Comparison of ENCODE assay signal across 32 mouse cellular contexts in the genomic region with DNA sequence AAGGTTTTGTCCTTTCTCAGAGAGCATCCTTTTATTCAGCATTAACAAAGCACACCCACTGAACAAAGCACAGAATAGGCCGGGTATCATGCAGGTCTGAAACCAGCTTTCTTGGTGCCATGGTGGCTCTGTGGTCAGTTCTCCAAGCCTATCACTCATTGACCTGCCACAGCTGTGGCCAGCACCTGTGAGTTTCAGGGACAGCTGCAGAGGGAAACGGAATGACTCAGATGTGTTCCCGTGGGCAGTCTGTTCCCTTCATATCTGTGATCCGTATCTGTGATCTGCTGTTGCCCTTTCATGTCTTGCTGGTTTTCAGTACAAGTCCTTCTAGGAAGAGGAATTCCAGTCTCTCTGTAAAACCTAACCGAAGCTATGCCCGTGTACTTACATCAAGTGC. TPM values are rescaled to one million over a fixed set of nuclear protein-coding genes. Genes with fewer than 3 reads are reported as not detected.
DNase-seq lines count a peak whose midpoint lies in the region; ATAC-seq and TF ChIP-seq lines count a peak whose summit lies in the region.
"Had no signal": no experiment of that assay in that cellular context is flagged by ENCODE, and none has a peak within 500 bp of the region (broad histone marks: within the 10 kb centered on the region; RNA-seq: fewer than 3 reads in every experiment).

No protein-coding gene starts in this region.

- no peaks in the 10 kb centered on the region for H3K36me3 ChIP-seq in myocyte (ENCODE audit: control insufficient read depth, insufficient read depth)
- H3K36me3 ChIP-seq in forebrain, embryonic 13.5 days (ENCODE audit: poor library complexity, severe bottlenecking), result no peaks in the 10 kb centered on the region
- H3K36me3 ChIP-seq: forebrain, embryonic 10.5 days; heart, embryonic 10.5 days; hindbrain, embryonic 10.5 days; hindbrain, embryonic 13.5 days; intestine, embryonic 15.5 days had no signal

- no peaks in the 10 kb centered on the region for H3K27me3 ChIP-seq in myocyte (ENCODE audit: control insufficient read depth, insufficient read depth, insufficient read length)
- H3K27me3 ChIP-seq in forebrain, embryonic 13.5 days, result no peaks in the 10 kb centered on the region
- H3K27me3 ChIP-seq: hindbrain, embryonic 13.5 days; intestine, embryonic 15.5 days had no signal

- no peak overlapping the region for H3ac ChIP-seq in myocyte (ENCODE audit: control insufficient read depth, insufficient read length)

- H3K79me2 ChIP-seq in myocyte (ENCODE audit: control insufficient read depth, insufficient read depth), result no peaks in the 10 kb centered on the region

- no peaks in the 10 kb centered on the region for H3K9me3 ChIP-seq in forebrain, embryonic 13.5 days (replicated peaks)
- H3K9me3 ChIP-seq: forebrain, embryonic 10.5 days; heart, embryonic 10.5 days; hindbrain, embryonic 10.5 days; hindbrain, embryonic 13.5 days; intestine, embryonic 15.5 days had no signal

- intact Hi-C loops in heart, postnatal 36 days (cut with DNase I), result no loop called here

- ATAC-seq in forebrain, embryonic 13.5 days, result no peak
- ATAC-seq: activated CD4-positive, CD25-positive, alpha-beta regulatory T cell, adult 4 months; CD4-positive, CD25-positive, alpha-beta regulatory T cell, adult 4 months; forebrain, embryonic 14.5 days; forebrain, postnatal 0 days; hindbrain, embryonic 16.5 days; intestine, embryonic 15.5 days had no signal

- TF ChIP-seq POLR2A in myocyte (IDR thresholded peaks at IDR 0.05; ENCODE audit: insufficient read length, low read depth), result no peak

- no peak overlapping the region for H3K4me3 ChIP-seq in myocyte
- H3K4me3 ChIP-seq in forebrain, embryonic 13.5 days, result no peak overlapping the region
- H3K4me3 ChIP-seq: forebrain, embryonic 10.5 days; heart, adult 2 months; heart, embryonic 10.5 days; hindbrain, embryonic 10.5 days; hindbrain, embryonic 13.5 days; intestine, embryonic 15.5 days had no signal

- no peak overlapping the region for H3K9ac ChIP-seq in forebrain, embryonic 13.5 days
- H3K9ac ChIP-seq: forebrain, postnatal 0 days; hindbrain, embryonic 13.5 days; intestine, embryonic 15.5 days had no signal

- H3K27ac ChIP-seq in forebrain, embryonic 13.5 days, result no peak overlapping the region
- H3K27ac ChIP-seq: forebrain, embryonic 10.5 days; heart, adult 2 months; heart, embryonic 10.5 days; hindbrain, embryonic 10.5 days; hindbrain, embryonic 13.5 days; intestine, embryonic 15.5 days had no signal

- peak; percentile 61 for DNase-seq in heart, adult 11 months
- no peak for DNase-seq in heart, postnatal 36 days
- peak; percentile 24 for DNase-seq in urinary bladder, postnatal 14 days (ENCODE audit: low spot score)
- no peak for DNase-seq in urinary bladder, postnatal 4 days (ENCODE audit: low spot score in 2 of 2)
- DNase-seq: adrenal gland, adult 8-10 months; adrenal gland, postnatal 25 days; B cell, adult 2 months; cerebellum, adult 18-20 months; cerebellum, adult 9-10 months; cerebellum, postnatal 14 days; forebrain, postnatal 0 days; gastrocnemius, postnatal 25 days; heart, adult 2 months had no signal

- peak overlapping the region; percentile 18 for H3K4me2 ChIP-seq in myocyte (ENCODE audit: low read depth)
- no peak overlapping the region for H3K4me2 ChIP-seq in forebrain, embryonic 13.5 days
- H3K4me2 ChIP-seq: hindbrain, embryonic 13.5 days; intestine, embryonic 15.5 days had no signal

- no peaks in the 10 kb centered on the region for H3K4me1 ChIP-seq in forebrain, embryonic 13.5 days
- H3K4me1 ChIP-seq: heart, embryonic 10.5 days; intestine, embryonic 15.5 days had no signal

- WGBS in forebrain, embryonic 13.5 days, result 80% methylated on average over 6 of the region's 6 CpGs

TF ChIP-seq in myocyte, 11 proteins besides CTCF, POLR2A, EP300 and RAD21:
- TF ChIP-seq POLR2AphosphoS2 (IDR thresholded peaks at IDR 0.05; ENCODE audit: insufficient read length, low read depth), result no peak
- TF ChIP-seq USF1 (IDR thresholded peaks at IDR 0.05; ENCODE audit: low read depth), result no peak
- TF ChIP-seq TCF3 (IDR thresholded peaks at IDR 0.05; ENCODE audit: insufficient read length, low read depth), result peak; percentile 94
- TF ChIP-seq E2F4 (IDR thresholded peaks at IDR 0.05; ENCODE audit: insufficient read depth), result no peak
- TF ChIP-seq TCF12 (IDR thresholded peaks at IDR 0.05; ENCODE audit: insufficient read depth, poor library complexity, severe bottlenecking), result peak; percentile 95
- no peak for TF ChIP-seq CEBPB (IDR thresholded peaks at IDR 0.05; ENCODE audit: insufficient read depth, poor library complexity, severe bottlenecking)
- TF ChIP-seq MYOD1 (IDR thresholded peaks at IDR 0.05; ENCODE audit: control insufficient read depth in 1 of 3, insufficient read length in 2 of 3, low read depth in 2 of 3), result peak; percentile 30 to 99 (median 98)
- no peak for TF ChIP-seq MAX (IDR thresholded peaks at IDR 0.05; ENCODE audit: low read depth)
- no peak for TF ChIP-seq SRF (IDR thresholded peaks at IDR 0.05; ENCODE audit: control insufficient read depth, insufficient read length, low read depth)
- TF ChIP-seq REST (IDR thresholded peaks at IDR 0.05; ENCODE audit: insufficient read depth, insufficient read length), result no peak
- TF ChIP-seq MYOG (IDR thresholded peaks at IDR 0.05; ENCODE audit: control insufficient read depth in 1 of 3, insufficient read depth in 1 of 3, insufficient read length in 2 of 3, low read depth in 2 of 3), result peak in 2 of 3 experiments; percentile 82 to 95

RNA-seq across cellular contexts. Expression of gene Gpnmb, which starts 10.2 kb away (rescaled TPM):
- total RNA-seq in heart, postnatal 36 days (2021), result under 1 TPM; 0.43 to 0.89 TPM
- 0.12 TPM for polyA plus RNA-seq in myocyte (2012; fragmentation: generic; extraction: Trizol)
- 0.19 and 0.24 TPM in 2 replicates for polyA plus RNA-seq in forebrain, embryonic 13.5 days (2015; fragmentation: Nextera tagmentation; extraction: Ambion mirVana)

RNA-seq across cellular contexts. Expression of gene Malsu1, which starts 27.1 kb away (rescaled TPM):
- total RNA-seq in heart, postnatal 36 days (2021), result 10 to 100 TPM; 40.9 to 42.7 TPM
- 19.6 TPM for polyA plus RNA-seq in myocyte (2012; fragmentation: generic; extraction: Trizol)
- polyA plus RNA-seq in forebrain, embryonic 13.5 days (2015; fragmentation: Nextera tagmentation; extraction: Ambion mirVana), result 68.3 and 74.0 TPM in 2 replicates

RNA-seq across cellular contexts. Expression of gene Svs1, which starts 59.8 kb away (rescaled TPM):
- total RNA-seq in heart, postnatal 36 days (2021), result not detected
- polyA plus RNA-seq in myocyte (2012; fragmentation: generic; extraction: Trizol), result not detected
- polyA plus RNA-seq in forebrain, embryonic 13.5 days (2015; fragmentation: Nextera tagmentation; extraction: Ambion mirVana), result not detected in 2 replicates
- total RNA-seq: ES-E14; forebrain, postnatal 0 days; gastrocnemius, adult 8-10 months; gastrocnemius, postnatal 25 days; heart, adult 2 months; heart, postnatal 25 days had no signal
- polyA plus RNA-seq: activated CD4-positive, CD25-positive, alpha-beta regulatory T cell, adult 4 months; CD4-positive, CD25-positive, alpha-beta regulatory T cell, adult 4 months; embryonic facial prominence, embryonic 11.5 days; embryonic facial prominence, embryonic 14.5 days; forebrain, embryonic 10.5 days; forebrain, embryonic 14.5 days; forebrain, postnatal 0 days; frontal cortex, adult 2 months; heart, adult 2 months; heart, embryonic 10.5 days; heart, embryonic 14.5 days; heart, postnatal 0 days; hindbrain, embryonic 10.5 days; hindbrain, embryonic 13.5 days; hindbrain, embryonic 16.5 days; intestine, embryonic 15.5 days had no signal

Comparison
In these comparisons a context has a peak if more than half of its experiments do, and no peak if none do; other contexts are left out.
1. DNase-seq: peak in heart, adult 11 months (single experiment) and urinary bladder, postnatal 14 days (single experiment); none in heart, postnatal 36 days (0 of 2) and urinary bladder, postnatal 4 days (0 of 2).